Mouse (Mus musculus) adrenal gland, postnatal 4 days (tissue): ENCODE measurements around the gene Jmjd1c. TPM values are rescaled to one million over a fixed set of nuclear protein-coding genes. Genes with fewer than 3 reads are reported as not detected.

Experiments
- DNase-seq, 2 experiments: peaks; one replicate each; pipeline ENCODE4 v3.0.0; 2021 to 2022; ENCODE audit warnings: low spot score in 2 of 2, mixed read lengths in 2 of 2
- total RNA-seq, 2 experiments: library from RNA; stranded (reverse); gene quantifications; 2 replicates each; pipeline ENCODE4 v1.2.3; 2021

Jmjd1c gene
- total RNA-seq, 2 experiments from 2014 or later: 78.5 to 82.9 TPM

GRCm38 (mm10) chr10:67186489-67186888 lies 90.6 kb downstream of the Jmjd1c start:
- DNase-seq: no peak

GRCm38 (mm10) chr10:67187001-67187453 lies 91.1 kb downstream of the Jmjd1c start:
- DNase-seq: no peak

- no peak for DNase-seq
These were observed 92.0 kb downstream of the Jmjd1c start for GRCm38 (mm10) chr10:67187952-67188351.

- no peak for DNase-seq
These were observed 93.1 kb downstream of the Jmjd1c start for GRCm38 (mm10) chr10:67189057-67189456.

- no peak for DNase-seq
These were observed 94.3 kb downstream of the Jmjd1c start for GRCm38 (mm10) chr10:67190261-67190660.

- no peak for DNase-seq
These were observed 96.4 kb downstream of the Jmjd1c start for GRCm38 (mm10) chr10:67192366-67192765.

GRCm38 (mm10) chr10:67193003-67193652 lies 97.2 kb downstream of the Jmjd1c start:
- DNase-seq: no peak

- DNase-seq: no peak
These were observed 98.1 kb downstream of the Jmjd1c start for GRCm38 (mm10) chr10:67194046-67194445.

GRCm38 (mm10) chr10:67195671-67196070 lies 99.7 kb downstream of the Jmjd1c start:
- DNase-seq: no peak

GRCm38 (mm10) chr10:67197186-67197585 lies 101.3 kb downstream of the Jmjd1c start:
- DNase-seq: no peak

GRCm38 (mm10) chr10:67197829-67198228 lies 101.9 kb downstream of the Jmjd1c start:
- no peak for DNase-seq

GRCm38 (mm10) chr10:67201769-67202168 lies 105.8 kb downstream of the Jmjd1c start:
- no peak for DNase-seq

GRCm38 (mm10) chr10:67202470-67202869 lies 106.5 kb downstream of the Jmjd1c start:
- no peak for DNase-seq

GRCm38 (mm10) chr10:67204652-67205407 lies 108.9 kb downstream of the Jmjd1c start:
- DNase-seq: no peak

- no peak for DNase-seq
These were observed 112.0 kb downstream of the Jmjd1c start for GRCm38 (mm10) chr10:67207931-67208330.

GRCm38 (mm10) chr10:67209916-67210675 lies 114.2 kb downstream of the Jmjd1c start:
- DNase-seq: no peak

GRCm38 (mm10) chr10:67212031-67212430 lies 116.1 kb downstream of the Jmjd1c start:
- no peak for DNase-seq

GRCm38 (mm10) chr10:67213720-67214119 lies 117.8 kb downstream of the Jmjd1c start:
- no peak for DNase-seq

GRCm38 (mm10) chr10:67215133-67215532 lies 119.2 kb downstream of the Jmjd1c start:
- DNase-seq: no peak

GRCm38 (mm10) chr10:67216872-67217271 lies 120.9 kb downstream of the Jmjd1c start:
- DNase-seq: no peak

GRCm38 (mm10) chr10:67218873-67219565 lies 123.1 kb downstream of the Jmjd1c start:
- no peak for DNase-seq
